Mouse (Mus musculus) limb, embryonic 10.5 days (tissue): ENCODE measurements around the gene Pip4k2b. TPM values are rescaled to one million over a fixed set of nuclear protein-coding genes. Genes with fewer than 3 reads are reported as not detected.

Source experiments
- microRNA-seq: library from miRNA; unstranded; fragments of <30 nt; microRNA quantifications from one replicate; pipeline ENCODE4, GENCODE M21; 2017
- polyA plus RNA-seq: library from polyadenylated mRNA; unstranded; fragments of >200 nt; fragmentation: Nextera tagmentation; extraction: Ambion mirVana; gene quantifications from 2 replicates; pipeline ENCODE4 v1.2.1, GENCODE M21; 2016

Pip4k2b gene
- polyA plus RNA-seq, 1 experiment from 2014 or later, result 1.9 TPM

Small RNAs within 50 kb of the gene (microRNA-seq; reads per million reads assigned to microRNA genes)
- 2.3 reads per million for gene Mir6927
- gene Mir8102, result not detected

Other genes with a start within 250 kb of the Pip4k2b start
- gene 4933428G20Rik, start 244.4 kb downstream of the Pip4k2b start, polyA plus RNA-seq, result 0.49 and 0.54 TPM in 2 replicates
- gene Srcin1, start 168.5 kb downstream of the Pip4k2b start, polyA plus RNA-seq, result 0.24 and 0.25 TPM in 2 replicates
- gene Epop, start 115.0 kb downstream of the Pip4k2b start, polyA plus RNA-seq, result 16.1 and 23.8 TPM in 2 replicates
- 2.5 TPM in 2 replicates for gene Mllt6, start 81.3 kb downstream of the Pip4k2b start, polyA plus RNA-seq
- gene Cisd3, start 58.9 kb downstream of the Pip4k2b start, polyA plus RNA-seq, result 9.4 and 15.3 TPM in 2 replicates
- 21.0 and 21.5 TPM in 2 replicates for gene Pcgf2, start 44.2 kb downstream of the Pip4k2b start, polyA plus RNA-seq
- gene Psmb3, start 41.3 kb downstream of the Pip4k2b start, polyA plus RNA-seq, result 626 and 675 TPM in 2 replicates
- gene Cwc25, start 21.9 kb upstream of the Pip4k2b start, polyA plus RNA-seq, result 17.8 and 21.6 TPM in 2 replicates
- 0.43 and 0.74 TPM in 2 replicates for gene 1700001P01Rik, start 31.2 kb upstream of the Pip4k2b start, polyA plus RNA-seq
- 449 and 506 TPM in 2 replicates for gene Rpl23, start 37.7 kb upstream of the Pip4k2b start, polyA plus RNA-seq
- 90.0 and 110 TPM in 2 replicates for gene Lasp1, start 54.3 kb upstream of the Pip4k2b start, polyA plus RNA-seq
- gene B230217C12Rik, start 96.1 kb upstream of the Pip4k2b start, polyA plus RNA-seq, result 10.9 and 14.0 TPM in 2 replicates
- 0.50 and 0.60 TPM in 2 replicates for gene Fbxo47, start 139.4 kb upstream of the Pip4k2b start, polyA plus RNA-seq
- not detected in 2 replicates for gene Plxdc1, start 241.7 kb upstream of the Pip4k2b start, polyA plus RNA-seq